Mouse (Mus musculus) gastrocnemius, postnatal 14 days (tissue): ENCODE data around the gene Abtb2. TPM values are rescaled to one million over a fixed set of nuclear protein-coding genes. Genes with fewer than 3 reads are reported as not detected.

Source experiments
- DNase-seq: peaks from one replicate; pipeline ENCODE4 v3.0.0; 2021; ENCODE audit warnings: mixed read lengths
- intact Hi-C: fragments of 180-260 bp; cut with DNase I; formaldehyde crosslinking; loops from one replicate; pipeline ENCODE4 v1.15.1; 2025; ENCODE audit warnings: low total_unique reads
- total RNA-seq, 2 experiments: library from RNA; stranded (reverse); gene quantifications; 2 replicates each; pipeline ENCODE4 v1.2.3; 2021

The Abtb2 gene
- total RNA-seq, 2 experiments from 2014 or later = 4.9 to 6.8 TPM

DNA sequence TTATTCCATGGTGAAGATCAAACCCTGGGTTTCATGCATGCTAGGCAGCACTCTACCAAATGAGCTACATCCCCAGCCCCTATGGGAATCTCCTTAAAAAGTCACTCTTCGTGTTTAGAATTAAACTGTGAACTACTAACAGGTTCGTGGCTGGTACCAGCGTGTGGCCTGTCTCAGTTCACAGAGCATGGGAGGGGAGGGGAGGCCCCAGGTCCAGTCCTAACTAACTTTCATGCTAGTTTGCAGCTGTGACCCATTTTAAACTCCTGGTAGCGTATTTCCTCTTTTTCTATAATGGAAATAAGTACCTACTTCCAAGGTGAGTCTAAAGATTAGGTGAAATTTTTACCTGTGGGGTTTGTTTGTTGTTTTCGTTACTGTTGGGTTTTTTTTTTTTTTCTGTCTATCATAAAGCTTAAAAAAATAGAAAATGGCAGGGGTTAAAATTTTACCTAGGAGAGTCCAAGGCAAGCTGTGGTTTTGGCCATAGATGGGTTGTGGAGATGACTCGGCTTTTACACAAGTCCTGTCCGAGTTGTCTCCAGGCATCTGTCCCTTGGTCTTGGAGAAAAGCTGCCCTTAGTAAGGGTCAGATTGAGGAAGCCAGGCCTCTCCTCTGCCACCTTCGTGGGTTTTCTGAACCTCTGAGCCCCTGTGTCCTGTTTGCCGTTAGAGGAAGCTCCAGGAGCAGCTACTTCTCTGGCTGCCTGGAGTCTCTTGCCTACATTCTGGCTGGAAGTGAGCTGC, 114.4 kb downstream of the Abtb2 start:
- DNase-seq = no peak
- intact Hi-C loops = no loop called here

DNA sequence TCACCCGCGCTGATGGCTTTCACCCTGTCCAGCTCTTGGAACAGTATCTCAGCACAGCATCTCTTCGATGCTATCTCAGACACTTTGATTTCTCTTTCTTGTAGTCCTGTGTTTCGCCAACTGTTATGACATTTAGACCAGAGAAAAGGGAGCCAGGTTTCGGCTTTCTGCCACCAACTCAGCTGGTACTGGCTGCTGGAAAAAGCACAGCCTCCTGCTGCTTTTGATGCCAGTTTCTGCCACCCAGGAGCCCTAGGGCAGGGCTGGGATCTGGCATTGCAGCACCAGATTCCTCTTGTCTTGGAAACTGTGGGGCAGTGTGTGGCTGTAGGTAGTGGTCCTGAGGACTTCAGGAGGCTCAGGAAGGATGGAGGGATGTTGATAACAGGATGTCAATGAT, 115.0 kb downstream of the Abtb2 start:
- DNase-seq = no peak
- intact Hi-C loops = no loop called here

DNA sequence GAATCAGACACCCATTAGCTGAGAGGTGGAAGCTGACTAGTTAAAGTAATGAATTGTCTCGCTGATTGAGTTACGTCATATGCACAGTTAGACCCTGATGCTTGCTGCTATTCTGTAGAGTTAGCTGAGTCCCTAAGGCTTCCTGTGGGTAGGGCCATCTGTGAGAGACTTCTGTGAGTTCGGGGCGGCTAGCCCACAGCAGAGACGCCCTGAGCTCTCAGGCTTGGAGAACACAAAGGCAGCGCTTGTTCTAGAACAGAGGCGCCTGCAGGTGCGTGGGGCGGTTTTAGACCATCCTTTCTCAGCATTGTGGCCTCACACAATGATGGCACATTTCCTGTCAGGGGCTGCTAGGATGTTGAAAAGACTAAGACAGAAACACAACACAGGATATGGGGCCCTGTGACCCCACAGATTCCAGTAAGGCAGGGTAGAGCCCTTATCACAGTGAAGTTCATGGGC, 116.2 kb downstream of the Abtb2 start:
- intact Hi-C loops = no loop called here
- no peak for DNase-seq

DNA sequence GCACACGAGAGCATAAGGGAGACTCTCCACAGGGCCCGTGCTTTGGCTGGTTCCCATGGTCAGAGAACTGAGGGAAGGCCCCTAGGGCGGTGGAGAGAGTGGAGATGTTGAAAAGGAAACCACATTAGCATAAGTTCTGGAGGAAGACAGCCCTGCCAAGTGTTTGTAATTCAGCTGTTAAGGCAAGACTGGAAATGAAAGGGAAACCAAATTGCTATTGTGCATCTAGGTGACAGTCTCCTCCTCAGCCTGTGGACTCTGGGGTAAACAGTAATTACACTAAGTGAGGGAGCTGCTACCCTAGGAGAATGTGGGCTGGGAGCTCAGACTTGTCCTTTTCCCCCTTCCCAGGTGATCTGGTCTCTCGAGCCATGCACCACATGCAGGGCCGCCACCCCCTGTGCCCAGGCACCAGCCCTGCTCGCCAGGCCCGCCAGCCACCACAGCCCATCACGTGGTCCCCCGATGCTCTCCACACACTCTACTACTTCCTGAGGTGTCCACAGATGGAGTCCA, 116.9 kb downstream of the Abtb2 start:
- intact Hi-C loops = no loop called here
- DNase-seq = no peak

DNA sequence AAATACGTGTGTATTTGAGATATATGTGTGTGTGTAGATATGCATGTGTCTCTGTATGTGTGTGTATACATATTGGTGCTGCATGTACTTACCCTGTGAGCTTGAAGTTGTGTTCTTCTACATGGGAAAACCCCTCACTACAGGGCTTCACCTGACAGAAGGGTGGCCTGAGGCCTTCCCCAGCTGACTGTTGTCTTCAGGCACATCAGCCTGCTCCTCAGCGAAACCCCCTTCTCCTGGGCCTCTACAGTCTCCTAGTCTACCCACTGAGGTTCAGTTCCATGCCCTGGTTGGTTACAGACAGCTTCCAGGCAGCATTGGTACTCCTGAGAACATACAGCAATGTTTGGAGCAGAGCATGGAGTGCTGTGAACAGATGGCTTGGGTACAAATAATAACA, 118.3 kb downstream of the Abtb2 start:
- DNase-seq = no peak
- intact Hi-C loops = no loop called here

DNA sequence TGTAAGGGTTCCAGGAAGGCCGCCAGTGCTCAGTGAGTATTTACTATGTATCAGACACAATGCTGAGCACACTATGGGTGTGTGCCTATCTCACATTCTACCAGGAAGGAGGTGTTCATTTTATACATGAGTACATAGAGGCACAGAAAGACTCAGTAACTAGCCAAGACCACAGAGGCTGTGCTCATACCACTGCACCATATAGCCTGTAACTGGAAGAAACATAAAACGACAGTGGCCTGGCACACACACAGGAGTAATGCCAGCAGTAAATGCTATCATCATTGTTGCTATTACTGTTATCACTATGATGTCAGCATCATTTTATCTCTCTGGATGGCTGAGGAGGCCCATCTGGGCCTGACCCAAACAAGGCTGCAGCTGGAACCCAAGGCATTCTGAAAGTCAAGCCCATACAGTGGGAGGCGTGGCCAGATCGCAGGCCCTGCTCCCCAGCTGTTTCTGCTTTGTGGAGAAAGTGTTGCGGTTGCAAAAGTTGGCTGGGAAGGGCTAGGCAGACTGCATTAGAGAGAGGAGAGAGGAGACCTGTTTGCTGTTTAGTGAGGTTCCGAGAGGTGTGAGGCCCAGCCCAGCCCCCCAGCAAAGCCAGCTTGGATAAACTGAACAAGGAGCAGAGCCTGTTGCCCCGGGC, 118.9 kb downstream of the Abtb2 start:
- intact Hi-C loops = no loop called here
- DNase-seq = no peak

DNA sequence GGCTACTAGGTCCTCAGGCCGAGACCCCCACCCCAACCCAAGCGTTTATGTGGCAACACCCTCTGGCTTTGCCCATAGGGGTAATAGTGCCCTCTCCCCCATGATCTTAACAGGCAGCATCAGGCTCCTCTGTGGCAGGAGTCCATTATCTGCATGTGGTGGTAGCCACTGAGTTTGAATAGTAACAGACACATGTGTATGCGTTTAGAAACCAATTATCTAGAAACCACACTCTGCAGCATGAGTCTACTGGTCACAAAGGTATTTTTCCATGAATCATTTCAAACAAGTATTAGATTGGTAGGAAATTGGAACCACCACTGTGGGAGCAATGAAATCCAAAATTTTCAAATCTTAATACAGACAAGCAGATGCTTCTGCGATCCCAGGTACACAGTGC, 119.5 kb downstream of the Abtb2 start:
- no peak for DNase-seq
- intact Hi-C loops = no loop called here

DNA sequence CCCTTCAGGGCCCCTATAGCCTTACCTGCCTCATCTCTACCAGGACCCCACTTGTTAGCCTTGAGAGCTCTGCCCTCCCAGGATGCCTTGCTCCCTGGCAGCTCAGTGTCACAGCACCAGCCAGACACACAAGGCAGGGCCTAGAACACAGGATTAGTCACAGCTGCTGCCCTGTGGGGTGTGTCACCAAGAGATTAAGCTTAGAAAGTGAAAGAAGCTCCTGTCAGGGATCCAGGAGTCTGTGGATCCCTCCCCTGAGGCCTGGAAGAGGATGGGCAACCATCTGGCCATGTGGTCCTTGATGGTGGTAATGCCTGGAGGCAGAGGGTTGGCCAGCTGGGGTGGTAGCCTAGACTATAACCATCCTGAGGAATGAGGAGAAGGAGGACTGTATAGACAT, 121.0 kb downstream of the Abtb2 start:
- DNase-seq = no peak
- intact Hi-C loops = no loop called here

DNA sequence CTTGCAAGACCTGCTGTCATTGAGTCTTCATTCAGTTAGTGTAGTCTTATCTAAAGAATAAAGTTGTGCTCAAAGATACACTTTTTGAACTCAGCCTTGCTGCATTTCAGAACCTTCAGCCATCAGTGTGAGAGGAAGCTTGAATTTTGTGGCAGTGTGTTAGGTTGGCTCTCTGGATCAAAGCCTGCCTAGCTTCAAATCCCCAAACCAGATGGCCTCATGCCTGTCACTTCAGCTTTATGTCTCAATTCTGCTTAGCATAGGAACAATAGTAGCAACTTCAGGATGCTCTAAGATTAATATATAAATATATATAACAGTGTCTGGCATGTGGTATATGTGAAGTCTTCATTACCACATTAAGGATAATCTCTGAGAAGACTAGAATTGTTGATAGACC, 121.8 kb downstream of the Abtb2 start:
- no peak for DNase-seq
- intact Hi-C loops = no loop called here

DNA sequence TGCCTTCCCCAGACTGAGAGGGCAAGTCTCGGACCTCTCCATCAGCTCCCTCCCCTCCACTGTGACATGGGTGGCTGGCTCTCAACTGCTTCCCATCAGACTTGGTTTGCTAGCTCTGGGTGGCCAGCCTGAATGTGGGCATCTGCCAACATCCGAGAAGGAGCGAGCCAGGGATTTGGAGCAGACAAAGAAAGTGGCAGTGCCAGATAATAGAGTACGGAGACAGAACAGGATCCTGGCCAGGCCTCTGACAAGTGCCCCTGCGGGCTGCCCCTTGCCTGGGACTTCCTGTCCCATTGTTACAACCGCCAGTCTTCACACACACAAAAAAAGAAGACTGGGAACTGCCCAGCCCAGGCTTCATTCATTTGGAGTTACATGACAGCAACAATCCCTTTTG, 124.3 kb downstream of the Abtb2 start:
- no peak for DNase-seq
- intact Hi-C loops = no loop called here

DNA sequence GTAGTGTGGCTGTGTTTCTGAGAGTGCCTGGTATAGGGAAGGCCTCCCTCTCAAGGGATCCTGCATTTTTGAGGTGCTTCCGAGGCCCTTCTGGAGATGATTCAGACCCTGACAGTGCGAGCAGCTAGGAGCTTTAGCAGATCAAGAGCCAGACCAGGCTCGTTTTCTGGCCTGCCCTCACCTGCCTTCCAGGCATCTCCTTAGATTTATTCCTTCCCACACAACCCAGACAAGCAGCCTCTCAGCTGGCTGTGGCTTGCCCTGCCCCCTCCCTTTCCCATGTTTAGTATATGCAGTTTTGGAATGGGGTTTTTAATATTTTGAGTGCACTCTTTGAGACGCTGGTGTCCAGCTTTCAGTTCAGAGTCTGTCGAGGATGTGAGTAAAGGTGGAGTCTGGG, 124.7 kb downstream of the Abtb2 start:
- intact Hi-C loops = no loop called here
- DNase-seq = no peak

DNA sequence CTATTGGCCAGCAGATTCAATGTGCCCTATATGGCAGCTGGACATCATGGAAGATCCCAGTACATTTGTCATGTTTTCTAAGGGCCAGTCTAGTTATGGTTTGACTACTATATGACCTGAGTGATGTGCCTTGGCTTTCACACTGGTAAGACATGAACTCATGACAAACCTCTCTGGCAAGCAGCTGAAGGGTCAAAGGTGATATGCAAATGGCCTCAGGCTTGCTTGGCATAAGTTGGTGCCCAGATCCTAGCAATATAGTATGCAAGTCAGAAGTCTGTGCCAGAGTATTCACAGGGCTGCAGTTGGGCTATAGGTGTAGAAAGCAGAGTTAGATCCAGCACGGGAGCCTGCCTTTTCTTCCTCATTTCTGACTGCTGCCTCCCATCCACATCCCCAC, 125.2 kb downstream of the Abtb2 start:
- DNase-seq = no peak
- intact Hi-C loops = no loop called here

DNA sequence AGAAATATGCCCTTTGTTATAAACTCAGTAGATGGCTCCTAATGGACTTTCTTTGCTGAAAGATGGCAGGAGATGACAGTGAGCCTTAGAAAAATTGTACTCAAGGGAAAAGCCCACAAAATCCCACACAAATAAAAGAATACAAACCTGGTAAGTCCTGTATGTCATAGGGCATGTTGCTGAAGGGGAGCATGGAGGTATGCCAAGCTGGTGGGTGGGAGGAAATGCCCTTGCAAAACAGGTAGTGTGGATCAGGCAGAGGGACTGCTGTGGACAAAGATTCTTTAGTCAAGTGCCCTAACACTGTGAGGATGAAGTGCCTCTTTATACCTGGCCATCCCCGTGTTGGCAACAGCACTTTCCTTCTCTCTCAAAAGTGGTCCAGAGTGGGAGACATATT, 126.7 kb downstream of the Abtb2 start:
- DNase-seq = no peak
- intact Hi-C loops = no loop called here

DNA sequence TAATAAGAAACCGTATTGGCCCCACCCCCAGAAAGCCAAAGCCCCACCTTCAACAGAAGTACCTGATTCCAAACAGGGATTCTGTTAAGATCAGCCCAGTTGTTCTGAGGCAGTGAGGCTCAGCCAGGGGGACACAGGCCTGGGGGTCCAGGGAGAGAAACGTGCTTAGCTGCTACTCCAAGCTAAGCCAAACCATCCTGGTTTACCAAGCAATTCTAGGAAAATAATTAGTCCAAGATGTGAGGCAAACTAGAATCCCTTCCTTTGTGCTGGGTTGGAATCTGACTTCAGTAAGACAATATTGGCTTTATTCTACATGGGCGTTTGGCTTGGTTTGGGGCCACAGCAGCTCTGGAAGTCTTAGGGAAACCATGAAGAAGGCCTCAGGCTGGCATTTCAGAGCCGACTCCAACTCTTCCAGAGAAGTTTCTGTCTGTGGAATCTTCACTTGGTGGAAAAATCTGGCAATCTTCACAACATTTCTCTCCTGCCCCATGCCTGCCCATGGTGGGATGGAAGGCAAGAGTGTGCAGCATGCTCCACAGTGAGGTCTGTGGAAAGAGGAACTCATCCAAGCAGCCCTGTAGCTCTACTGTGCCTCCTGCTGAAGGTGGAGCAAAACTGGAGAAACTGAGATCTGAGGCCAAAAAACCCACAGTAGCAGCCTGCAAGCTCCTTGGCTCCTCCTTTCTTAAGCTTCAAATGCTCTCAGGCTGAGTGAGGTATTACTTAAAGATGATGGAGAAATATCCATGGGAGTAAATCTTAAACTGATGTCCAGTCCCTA, 128.9 kb downstream of the Abtb2 start:
- intact Hi-C loops = no loop called here
- DNase-seq = no peak

DNA sequence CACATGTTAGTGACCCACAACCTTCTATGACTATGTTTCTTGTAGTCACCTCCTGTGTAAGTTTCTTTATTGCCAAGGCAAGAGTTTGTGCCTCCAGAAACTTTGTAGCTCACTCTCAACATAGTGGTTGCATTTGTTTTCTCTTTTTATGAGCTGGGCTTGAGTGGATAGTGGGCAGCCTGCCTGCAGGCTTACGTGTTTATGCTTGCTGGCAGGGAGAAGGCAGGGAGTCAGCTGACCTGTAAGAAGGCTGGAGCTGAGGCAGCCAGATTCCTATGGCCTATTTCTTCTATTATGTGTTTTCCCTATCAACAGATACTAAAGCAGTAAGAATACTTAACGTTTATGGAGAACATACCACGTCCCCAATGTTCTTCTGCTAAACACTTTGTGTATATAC, 130.1 kb downstream of the Abtb2 start:
- intact Hi-C loops = no loop called here
- DNase-seq = peak; percentile 69

DNA sequence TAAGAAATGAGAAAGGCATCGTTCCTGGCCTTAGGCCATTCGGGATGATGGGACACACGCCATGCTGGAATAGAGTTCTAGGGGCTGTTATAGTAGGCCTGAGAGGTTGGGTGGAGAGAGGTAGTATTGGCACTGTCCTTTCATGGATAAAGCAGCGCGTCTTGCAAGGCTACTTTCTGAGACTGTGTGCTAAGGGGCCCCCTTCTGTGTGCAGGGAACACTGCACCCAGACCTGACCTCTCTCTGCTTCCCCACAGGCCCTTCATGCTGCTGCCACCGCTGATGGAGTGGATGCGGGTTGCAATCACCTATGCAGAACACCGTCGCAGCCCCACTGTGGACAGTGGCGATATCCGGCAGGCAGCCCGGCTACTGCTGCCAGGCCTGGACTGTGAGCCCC, 134.4 kb downstream of the Abtb2 start:
- intact Hi-C loops = no loop called here
- no peak for DNase-seq

DNA sequence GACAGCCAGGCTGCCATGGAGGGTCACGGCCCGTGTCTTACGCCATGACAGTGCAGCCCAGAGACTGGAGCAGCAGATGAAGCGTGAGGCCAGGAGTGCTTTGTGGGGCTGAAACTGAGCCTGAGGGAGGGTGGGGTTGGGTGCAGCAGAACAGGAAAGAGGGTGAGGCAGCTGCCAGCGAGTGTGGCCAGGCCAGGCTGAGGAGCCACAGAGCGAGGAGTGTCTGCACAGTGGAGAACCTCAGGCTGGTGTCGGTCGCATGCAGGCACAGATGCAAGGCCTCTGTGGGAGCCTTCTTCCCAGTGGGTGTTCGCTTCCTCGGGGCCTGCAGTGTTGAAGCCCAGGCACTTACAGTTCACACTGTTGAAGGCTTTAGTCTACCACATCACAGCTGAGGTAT, 137.2 kb downstream of the Abtb2 start:
- intact Hi-C loops = no loop called here
- DNase-seq = no peak

DNA sequence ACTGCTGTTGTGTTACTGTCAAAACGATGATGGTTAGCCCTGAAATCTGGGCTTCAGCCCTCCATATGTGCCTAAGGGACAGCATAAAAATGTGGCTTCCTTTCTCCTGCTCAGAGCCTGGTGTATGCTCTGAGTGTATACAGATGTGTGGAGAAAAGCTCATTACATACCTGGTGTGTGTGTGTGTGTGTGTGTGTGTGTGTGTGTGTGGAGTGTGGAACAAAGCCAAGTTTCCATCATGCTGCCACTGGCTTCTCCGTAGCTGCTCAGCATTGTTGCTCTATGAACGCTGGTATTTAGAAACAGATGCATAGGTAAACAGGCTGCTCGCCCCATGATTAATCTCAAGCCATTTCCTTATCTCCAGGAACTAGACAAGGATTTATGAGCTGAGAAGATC, 137.8 kb downstream of the Abtb2 start:
- intact Hi-C loops = no loop called here
- no peak for DNase-seq

DNA sequence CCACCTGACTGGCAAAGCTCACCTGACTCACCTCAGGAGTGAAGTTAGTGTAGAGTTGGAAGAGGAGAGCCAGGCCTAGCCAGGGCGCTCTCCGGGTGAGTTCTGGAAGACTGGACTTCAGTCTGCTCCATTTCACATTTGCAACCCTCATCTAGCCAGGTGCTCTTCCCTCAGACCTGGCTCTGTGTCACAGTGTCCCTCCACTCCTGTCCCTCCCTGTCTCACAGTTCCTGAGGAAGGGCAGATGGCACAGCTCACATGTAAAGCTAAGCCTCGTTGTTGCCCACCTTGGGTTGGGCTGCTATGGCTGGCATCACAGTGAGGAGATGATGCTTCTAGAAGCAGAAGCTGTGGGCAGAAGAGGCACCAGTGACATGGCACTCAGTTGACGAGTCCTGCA, 139.7 kb downstream of the Abtb2 start:
- no peak for DNase-seq
- intact Hi-C loops = no loop called here

DNA sequence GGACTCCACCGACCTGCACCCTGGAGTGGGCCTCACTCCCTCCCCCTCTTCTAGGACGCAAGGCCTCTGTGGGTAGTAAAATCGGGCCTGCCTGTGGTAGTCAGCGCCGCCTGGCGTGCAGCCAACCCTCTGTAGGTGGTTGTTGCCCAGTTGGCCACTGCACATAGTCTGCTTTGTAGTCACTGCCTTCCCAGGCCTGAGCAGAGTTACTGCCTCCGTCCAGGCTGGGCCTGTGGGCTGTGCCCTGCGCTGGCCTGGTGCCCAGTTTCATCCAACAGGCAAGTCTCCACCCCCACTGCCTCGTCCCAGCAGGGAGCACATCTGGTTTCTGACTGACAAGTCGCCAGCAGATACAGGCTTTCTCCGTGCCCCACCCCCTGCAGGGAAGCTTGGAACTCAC, 140.1 kb downstream of the Abtb2 start:
- intact Hi-C loops = no loop called here
- DNase-seq = peak; percentile 50
